Mouse (Mus musculus): ENCODE measurements around the gene Med12l.

DNA sequence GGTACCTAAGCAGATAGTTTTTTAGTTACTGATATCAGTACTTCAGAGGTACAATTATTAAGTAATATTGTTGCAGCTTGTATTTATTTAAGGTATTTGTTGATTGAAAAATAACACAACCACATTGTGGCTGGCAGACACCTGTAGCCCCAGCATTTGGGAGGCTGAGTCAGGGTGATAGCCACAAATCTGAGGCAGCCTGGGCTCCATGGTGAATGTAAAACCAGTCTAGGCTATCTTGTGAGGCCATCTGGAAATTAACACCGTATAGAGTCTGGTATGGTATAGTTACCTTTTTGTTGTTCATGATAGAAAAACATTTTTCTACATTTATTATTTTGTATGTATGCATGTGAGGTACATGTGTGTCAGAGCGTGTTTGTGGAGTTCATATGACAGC lies 96.5 kb downstream of the Med12l start:
- TF ChIP-seq CTCF (IDR thresholded peaks at IDR 0.05; ENCODE audit: borderline replicate concordance, insufficient read depth, low read depth, low read length) (no peak), POLR2A (IDR thresholded peaks at IDR 0.05; ENCODE audit: borderline replicate concordance, insufficient read depth, low read length) (no peak)

Data from cerebellum, adult 2 months (tissue).